ENCODE assay signal across 8 mouse cellular contexts in the genomic region with DNA sequence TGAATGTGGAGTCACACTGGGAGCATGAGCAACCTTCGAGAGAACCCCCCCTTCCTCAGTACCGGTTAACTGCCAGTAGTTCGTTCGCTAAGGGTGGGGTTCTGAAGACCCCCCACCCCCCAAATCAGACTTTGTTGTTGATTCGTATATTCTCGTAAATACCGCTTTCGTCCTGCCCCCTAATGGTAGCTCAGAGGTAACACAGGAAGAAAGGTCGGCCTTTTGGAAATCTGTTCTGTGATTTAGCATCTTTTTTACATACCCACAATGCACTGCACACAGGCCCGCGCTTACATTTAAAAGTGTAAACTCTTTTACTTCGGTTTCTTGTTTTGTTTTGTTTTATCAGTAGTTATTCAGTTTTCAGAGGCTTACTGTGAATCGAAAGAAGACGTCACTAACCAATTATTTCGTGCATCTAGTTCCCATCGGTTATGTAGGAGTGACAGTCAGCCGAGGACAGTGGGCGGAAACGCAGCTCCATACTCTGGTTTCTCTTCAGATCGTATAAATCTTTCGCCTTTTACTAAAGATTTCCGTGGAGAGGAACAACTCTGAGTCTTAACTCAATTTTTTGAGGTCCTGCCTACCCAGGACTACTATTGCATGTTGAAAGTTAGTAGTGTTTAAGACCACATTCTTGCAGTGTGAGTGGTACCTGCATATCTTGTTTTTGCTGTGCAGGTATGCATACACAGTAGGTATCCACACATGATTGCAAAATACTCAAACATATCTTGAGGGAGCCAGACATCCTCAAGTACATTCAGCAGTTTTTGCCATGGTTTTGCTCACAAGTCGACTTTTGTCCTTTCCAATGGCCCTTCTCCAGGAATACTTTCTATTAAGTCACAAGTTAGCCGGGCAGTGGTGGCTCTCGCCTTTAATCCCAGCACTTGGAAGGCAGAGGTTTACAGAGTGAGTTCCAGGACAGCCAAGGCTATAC. TPM values are rescaled to one million over a fixed set of nuclear protein-coding genes. Genes with fewer than 3 reads are reported as not detected.
A peak's percentile ranks its signal among the peaks of the same experiment; 100 is the strongest.
DNase-seq lines count a peak whose midpoint lies in the region; ATAC-seq and TF ChIP-seq lines count a peak whose summit lies in the region.

No protein-coding gene starts in this region.

- peak; percentile 61; the same call in 1 of the 2 replicates for ATAC-seq in forebrain, embryonic 16.5 days
- ATAC-seq in intestine, embryonic 14.5 days (replicated peaks; ENCODE audit: low FRiP score, low TSS enrichment, low read depth), result peak; percentile 86
- ATAC-seq in liver, postnatal 0 days, result peak; percentile 93
- peak; percentile 63 for ATAC-seq in neural tube, embryonic 12.5 days (ENCODE audit: low FRiP score, low read depth)

- H3K9me3 ChIP-seq in forebrain, embryonic 16.5 days (ENCODE audit: control insufficient read depth, low read length), result no peaks in the 10 kb centered on the region
- H3K9me3 ChIP-seq in intestine, embryonic 14.5 days (ENCODE audit: control insufficient read depth, low read length), result no peaks in the 10 kb centered on the region
- H3K9me3 ChIP-seq in liver, postnatal 0 days (ENCODE audit: low read length), result no peaks in the 10 kb centered on the region
- H3K9me3 ChIP-seq in neural tube, embryonic 12.5 days, result no peaks in the 10 kb centered on the region

- peak; percentile 92 for TF ChIP-seq CTCF in bone marrow macrophage, adult 2 months (IDR thresholded peaks at IDR 0.05; ENCODE audit: low read depth, low read length)
- TF ChIP-seq CTCF in liver, postnatal 0 days (IDR thresholded peaks at IDR 0.05; ENCODE audit: low read depth), result peak; percentile 77

- peak overlapping the region; percentile 20; the same call in 1 of the 2 replicates for H3K9ac ChIP-seq in forebrain, embryonic 16.5 days (replicated peaks; ENCODE audit: low read depth, low read length)
- H3K9ac ChIP-seq in intestine, embryonic 14.5 days (ENCODE audit: low read length), result peak overlapping the region; percentile 64
- peak overlapping the region; percentile 55 for H3K9ac ChIP-seq in liver, postnatal 0 days (replicated peaks)
- H3K9ac ChIP-seq in neural tube, embryonic 12.5 days, result peak overlapping the region; percentile 53

- H3K4me3 ChIP-seq in bone marrow macrophage, adult 2 months (ENCODE audit: insufficient read depth, low read length), result peak overlapping the region; percentile 56
- peak overlapping the region; percentile 32 for H3K4me3 ChIP-seq in forebrain, embryonic 16.5 days (replicated peaks; ENCODE audit: low read length)
- H3K4me3 ChIP-seq in intestine, embryonic 14.5 days (ENCODE audit: low read depth, low read length), result peak overlapping the region; percentile 33
- H3K4me3 ChIP-seq in liver, postnatal 0 days (ENCODE audit: low read depth, low read length), result peak overlapping the region; percentile 29
- H3K4me3 ChIP-seq in neural tube, embryonic 12.5 days, result peak overlapping the region; percentile 23; the same call in 1 of the 2 replicates

- under 1% methylated on average over 25 of the region's 25 CpGs for WGBS in forebrain, embryonic 16.5 days
- WGBS in intestine, embryonic 14.5 days, result under 1% methylated on average over 25 of the region's 25 CpGs
- 1% methylated on average over 25 of the region's 25 CpGs for WGBS in liver, postnatal 0 days (ENCODE audit: insufficient replicate concordance)
- under 1% methylated on average over 25 of the region's 25 CpGs for WGBS in neural tube, embryonic 12.5 days

- intact Hi-C loops in left cerebral cortex, postnatal 14 days (cut with DNase I), result no loop called here

- H3K27ac ChIP-seq in bone marrow macrophage, adult 2 months (ENCODE audit: insufficient read depth, low read depth, low read length), result peak overlapping the region; percentile 52
- H3K27ac ChIP-seq in forebrain, embryonic 16.5 days (ENCODE audit: low read length), result 0 out of 2 replicates have a peak overlapping the region, but pooled peaks have one; percentile 20
- H3K27ac ChIP-seq in intestine, embryonic 14.5 days (ENCODE audit: low read depth), result peak overlapping the region; percentile 71
- H3K27ac ChIP-seq in liver, postnatal 0 days (ENCODE audit: low read depth), result peak overlapping the region; percentile 57; the same call in 1 of the 2 replicates
- H3K27ac ChIP-seq in neural tube, embryonic 12.5 days, result no peak overlapping the region

- H3K27me3 ChIP-seq in forebrain, embryonic 16.5 days (replicated peaks; ENCODE audit: control insufficient read depth, insufficient read depth, low read length), result no peaks in the 10 kb centered on the region
- no peaks in the 10 kb centered on the region for H3K27me3 ChIP-seq in intestine, embryonic 14.5 days (replicated peaks; ENCODE audit: control insufficient read depth, insufficient read depth, low read length)
- H3K27me3 ChIP-seq in liver, postnatal 0 days (ENCODE audit: insufficient read depth, low read length), result no peaks in the 10 kb centered on the region
- H3K27me3 ChIP-seq in neural tube, embryonic 12.5 days (replicated peaks), result no peaks in the 10 kb centered on the region

- no peaks in the 10 kb centered on the region for H3K36me3 ChIP-seq in forebrain, embryonic 16.5 days (ENCODE audit: control insufficient read depth, insufficient read depth)
- no peaks in the 10 kb centered on the region for H3K36me3 ChIP-seq in intestine, embryonic 14.5 days (ENCODE audit: control insufficient read depth, insufficient read depth, low read length)
- H3K36me3 ChIP-seq in liver, postnatal 0 days (replicated peaks; ENCODE audit: insufficient read depth, low read length), result no peaks in the 10 kb centered on the region
- no peaks in the 10 kb centered on the region for H3K36me3 ChIP-seq in neural tube, embryonic 12.5 days

- H3K4me2 ChIP-seq in forebrain, embryonic 16.5 days (ENCODE audit: low read length), result peak overlapping the region; percentile 46
- H3K4me2 ChIP-seq in intestine, embryonic 14.5 days (ENCODE audit: low read length), result peak overlapping the region; percentile 50
- peak overlapping the region; percentile 64 for H3K4me2 ChIP-seq in liver, postnatal 0 days (ENCODE audit: low read depth, low read length)
- peak overlapping the region; percentile 54 for H3K4me2 ChIP-seq in neural tube, embryonic 12.5 days (replicated peaks)

- no peaks in the 10 kb centered on the region; the same call in 1 of the 2 replicates for H3K4me1 ChIP-seq in bone marrow macrophage, adult 2 months (ENCODE audit: control insufficient read depth, insufficient read depth, low read length)
- H3K4me1 ChIP-seq in forebrain, embryonic 16.5 days (replicated peaks; ENCODE audit: control insufficient read depth, insufficient read depth, low read length), result peaks cover 4% of the 10 kb centered on the region; the same call in 1 of the 2 replicates
- no peaks in the 10 kb centered on the region for H3K4me1 ChIP-seq in intestine, embryonic 14.5 days (replicated peaks; ENCODE audit: control insufficient read depth, insufficient read depth, low read length)
- no peaks in the 10 kb centered on the region; the same call in 1 of the 2 replicates for H3K4me1 ChIP-seq in liver, postnatal 0 days (ENCODE audit: insufficient read depth)
- no peaks in the 10 kb centered on the region for H3K4me1 ChIP-seq in neural tube, embryonic 12.5 days

- TF ChIP-seq POLR2A in bone marrow macrophage, adult 2 months (IDR thresholded peaks at IDR 0.05; ENCODE audit: borderline replicate concordance, low read depth, low read length), result no peak

- peak; percentile 28 to 67 for DNase-seq in left cerebral cortex, postnatal 14 days (ENCODE audit: low spot score in 2 of 2)
- no peak for DNase-seq in left cerebral cortex, adult 11 months (ENCODE audit: low spot score)
- DNase-seq in intestine, embryonic 14.5 days (ENCODE audit: low spot score), result peak; percentile 69
- DNase-seq in liver, postnatal 0 days, result peak; percentile 28
- no peak for DNase-seq in urinary bladder, postnatal 4 days (ENCODE audit: low spot score in 2 of 2)

- TF ChIP-seq EP300 in liver, postnatal 0 days (IDR thresholded peaks at IDR 0.05; ENCODE audit: low read depth), result peak; percentile 39; the same call in 1 of the 2 replicates

RNA-seq across cellular contexts. Expression of a gene that starts 19.9 kb away (rescaled TPM):
- under 1 TPM; 0.46 to 0.61 TPM for total RNA-seq in left cerebral cortex, postnatal 14 days (2021)
- 17.2 and 20.5 TPM in 2 replicates for polyA plus RNA-seq in bone marrow macrophage, adult 2 months (2012; ENCODE audit: insufficient read depth, insufficient read length, missing spikeins)
- polyA plus RNA-seq in forebrain, embryonic 16.5 days (2015; fragmentation: Nextera tagmentation; extraction: Ambion mirVana), result 27.2 and 33.2 TPM in 2 replicates
- 53.4 and 59.0 TPM in 2 replicates for polyA plus RNA-seq in intestine, embryonic 14.5 days (2014; fragmentation: Nextera tagmentation; extraction: Ambion mirVana)
- 10.7 and 11.8 TPM in 2 replicates for polyA plus RNA-seq in liver, postnatal 0 days (2015; fragmentation: Nextera tagmentation; extraction: Ambion mirVana)
- 54.6 and 57.6 TPM in 2 replicates for polyA plus RNA-seq in neural tube, embryonic 12.5 days (2016; fragmentation: Nextera tagmentation; extraction: Ambion mirVana)

RNA-seq across cellular contexts. Expression of a gene that starts 46.3 kb away (rescaled TPM):
- 100 to 1,000 TPM; 448 to 449 TPM for total RNA-seq in left cerebral cortex, postnatal 14 days (2021)
- 1,158 and 1,548 TPM in 2 replicates for polyA plus RNA-seq in bone marrow macrophage, adult 2 months (2012; ENCODE audit: insufficient read depth, insufficient read length, missing spikeins)
- 418 and 427 TPM in 2 replicates for polyA plus RNA-seq in forebrain, embryonic 16.5 days (2015; fragmentation: Nextera tagmentation; extraction: Ambion mirVana)
- 1,373 and 1,522 TPM in 2 replicates for polyA plus RNA-seq in intestine, embryonic 14.5 days (2014; fragmentation: Nextera tagmentation; extraction: Ambion mirVana)
- polyA plus RNA-seq in liver, postnatal 0 days (2015; fragmentation: Nextera tagmentation; extraction: Ambion mirVana), result 543 and 557 TPM in 2 replicates
- 554 and 578 TPM in 2 replicates for polyA plus RNA-seq in neural tube, embryonic 12.5 days (2016; fragmentation: Nextera tagmentation; extraction: Ambion mirVana)

RNA-seq across cellular contexts. Expression of a gene that starts 49.4 kb away (rescaled TPM):
- 1 to 10 TPM; 2.3 to 3.6 TPM for total RNA-seq in left cerebral cortex, postnatal 14 days (2021)
- polyA plus RNA-seq in bone marrow macrophage, adult 2 months (2012; ENCODE audit: insufficient read depth, insufficient read length, missing spikeins), result not detected in 2 replicates
- 5.3 and 6.2 TPM in 2 replicates for polyA plus RNA-seq in forebrain, embryonic 16.5 days (2015; fragmentation: Nextera tagmentation; extraction: Ambion mirVana)
- polyA plus RNA-seq in intestine, embryonic 14.5 days (2014; fragmentation: Nextera tagmentation; extraction: Ambion mirVana), result 8.3 and 10.3 TPM in 2 replicates
- 48.6 and 57.1 TPM in 2 replicates for polyA plus RNA-seq in liver, postnatal 0 days (2015; fragmentation: Nextera tagmentation; extraction: Ambion mirVana)
- polyA plus RNA-seq in neural tube, embryonic 12.5 days (2016; fragmentation: Nextera tagmentation; extraction: Ambion mirVana), result 7.0 and 8.0 TPM in 2 replicates

RNA-seq across cellular contexts. Expression of a gene that starts 49.6 kb away (rescaled TPM):
- under 1 TPM; 0.24 to 0.59 TPM for total RNA-seq in left cerebral cortex, postnatal 14 days (2021)
- not detected in 2 replicates for polyA plus RNA-seq in bone marrow macrophage, adult 2 months (2012; ENCODE audit: insufficient read depth, insufficient read length, missing spikeins)
- 0.65 and 0.68 TPM in 2 replicates for polyA plus RNA-seq in forebrain, embryonic 16.5 days (2015; fragmentation: Nextera tagmentation; extraction: Ambion mirVana)
- 0.14 and 0.24 TPM in 2 replicates for polyA plus RNA-seq in intestine, embryonic 14.5 days (2014; fragmentation: Nextera tagmentation; extraction: Ambion mirVana)
- not detected in 2 replicates for polyA plus RNA-seq in liver, postnatal 0 days (2015; fragmentation: Nextera tagmentation; extraction: Ambion mirVana)
- 0.28 and 0.85 TPM in 2 replicates for polyA plus RNA-seq in neural tube, embryonic 12.5 days (2016; fragmentation: Nextera tagmentation; extraction: Ambion mirVana)

Comparison
In these comparisons a context has a peak if more than half of its experiments do, and no peak if none do; other contexts are left out.
1. DNase-seq: peak in left cerebral cortex, postnatal 14 days (2 of 2), intestine, embryonic 14.5 days (single experiment) and liver, postnatal 0 days (single experiment); none in left cerebral cortex, adult 11 months (single experiment) and urinary bladder, postnatal 4 days (0 of 2).
2. Peak in every context shown above with its lines, with median percentiles within 50 percentile points of each other: H3K4me3 ChIP-seq, ATAC-seq, H3K4me2 ChIP-seq and H3K9ac ChIP-seq.